Mouse (Mus musculus): ENCODE data around the gene Gm5767. TPM values are rescaled to one million over a fixed set of nuclear protein-coding genes. Genes with fewer than 3 reads are reported as not detected.

The Gm5767 gene
- polyA plus RNA-seq, 1 experiment, result not detected

GRCm38 (mm10) chr16:8670041-8671035 is 10.2 kb upstream of the Gm5767 start:
- WGBS, result 19% methylated on average over 15 of the region's 15 CpGs
- DNase-seq, result no peak
- Histone ChIP-seq H3K4me1 (ENCODE audit: control insufficient read depth, insufficient read depth, low read length) (no peaks in the 10 kb centered on the region; the same call in 1 of the 2 replicates), H3K27me3 (ENCODE audit: control insufficient read depth, insufficient read depth, low read length) (no peaks in the 10 kb centered on the region), H3K4me3 (replicated peaks; ENCODE audit: insufficient read depth, low read depth, low read length) (no peak overlapping the region), H3K27ac (ENCODE audit: insufficient read depth, low read length) (peak overlapping the region; percentile 49; the same call in 1 of the 2 replicates)
- TF ChIP-seq CTCF (IDR thresholded peaks at IDR 0.05; ENCODE audit: borderline replicate concordance, insufficient read depth, low read depth, low read length), result no peak
- no peak for TF ChIP-seq POLR2A (IDR thresholded peaks at IDR 0.05; ENCODE audit: borderline replicate concordance, insufficient read depth, low read length)

- WGBS, result under 1% methylated on average over 67 of the region's 67 CpGs
- TF ChIP-seq POLR2A (IDR thresholded peaks at IDR 0.05; ENCODE audit: borderline replicate concordance, insufficient read depth, low read length), result no peak
- TF ChIP-seq CTCF (IDR thresholded peaks at IDR 0.05; ENCODE audit: borderline replicate concordance, insufficient read depth, low read depth, low read length), result no peak
- H3K27ac ChIP-seq (ENCODE audit: insufficient read depth, low read length), result peak within 1 kb of the TSS; percentile 23; the same call in 1 of the 2 replicates
- H3K27me3 ChIP-seq (ENCODE audit: control insufficient read depth, insufficient read depth, low read length), result no peaks in the 10 kb centered on the region
- peak; percentile 67 to 76 for DNase-seq
- H3K4me3 ChIP-seq (replicated peaks; ENCODE audit: insufficient read depth, low read depth, low read length), result peak within 1 kb of the TSS; percentile 54
- no peaks in the 10 kb centered on the region; the same call in 1 of the 2 replicates for H3K4me1 ChIP-seq (ENCODE audit: control insufficient read depth, insufficient read depth, low read length)
These were observed 8.8 kb upstream of the Gm5767 start, which contains the start of gene Carhsp1 for GRCm38 (mm10) chr16:8671551-8672349. TSS of gene Carhsp1 (minus strand) at chr16:8672155.

- peak overlapping the region; percentile 54 for H3K4me3 ChIP-seq (replicated peaks; ENCODE audit: insufficient read depth, low read depth, low read length)
- no peaks in the 10 kb centered on the region; the same call in 1 of the 2 replicates for H3K4me1 ChIP-seq (ENCODE audit: control insufficient read depth, insufficient read depth, low read length)
- TF ChIP-seq POLR2A (IDR thresholded peaks at IDR 0.05; ENCODE audit: borderline replicate concordance, insufficient read depth, low read length), result no peak
- no peak for DNase-seq
- H3K27ac ChIP-seq (ENCODE audit: insufficient read depth, low read length), result no peak overlapping the region
- H3K27me3 ChIP-seq (ENCODE audit: control insufficient read depth, insufficient read depth, low read length), result no peaks in the 10 kb centered on the region
- WGBS, result 1% methylated on average over 18 of the region's 18 CpGs
These were observed 8.3 kb upstream of the Gm5767 start for GRCm38 (mm10) chr16:8672350-8672687.

GRCm38 (mm10) chr16:8672811-8673210 is 7.8 kb upstream of the Gm5767 start:
- TF ChIP-seq POLR2A (IDR thresholded peaks at IDR 0.05; ENCODE audit: borderline replicate concordance, insufficient read depth, low read length) (no peak), CTCF (IDR thresholded peaks at IDR 0.05; ENCODE audit: borderline replicate concordance, insufficient read depth, low read depth, low read length) (no peak)
- H3K4me1 ChIP-seq (ENCODE audit: control insufficient read depth, insufficient read depth, low read length), result no peaks in the 10 kb centered on the region; the same call in 1 of the 2 replicates
- no peak for DNase-seq
- no peak overlapping the region for H3K27ac ChIP-seq (ENCODE audit: insufficient read depth, low read length)
- no peak overlapping the region for H3K4me3 ChIP-seq (replicated peaks; ENCODE audit: insufficient read depth, low read depth, low read length)
- H3K27me3 ChIP-seq (ENCODE audit: control insufficient read depth, insufficient read depth, low read length), result no peaks in the 10 kb centered on the region

- DNase-seq, result no peak
- Histone ChIP-seq H3K4me1 (ENCODE audit: control insufficient read depth, insufficient read depth, low read length) (no peaks in the 10 kb centered on the region; the same call in 1 of the 2 replicates), H3K27me3 (ENCODE audit: control insufficient read depth, insufficient read depth, low read length) (no peaks in the 10 kb centered on the region), H3K4me3 (replicated peaks; ENCODE audit: insufficient read depth, low read depth, low read length) (no peak overlapping the region), H3K27ac (ENCODE audit: insufficient read depth, low read length) (no peak overlapping the region)
- 57% methylated on average over 6 of the region's 6 CpGs for WGBS
- no peak for TF ChIP-seq POLR2A (IDR thresholded peaks at IDR 0.05; ENCODE audit: borderline replicate concordance, insufficient read depth, low read length)
- TF ChIP-seq CTCF (IDR thresholded peaks at IDR 0.05; ENCODE audit: borderline replicate concordance, insufficient read depth, low read depth, low read length), result no peak
These were observed 7.2 kb upstream of the Gm5767 start for GRCm38 (mm10) chr16:8673343-8673742.

GRCm38 (mm10) chr16:8674165-8674564 is 6.4 kb upstream of the Gm5767 start:
- Histone ChIP-seq H3K27me3 (ENCODE audit: control insufficient read depth, insufficient read depth, low read length) (no peaks in the 10 kb centered on the region), H3K4me3 (replicated peaks; ENCODE audit: insufficient read depth, low read depth, low read length) (no peak overlapping the region), H3K27ac (ENCODE audit: insufficient read depth, low read length) (no peak overlapping the region), H3K4me1 (ENCODE audit: control insufficient read depth, insufficient read depth, low read length) (no peaks in the 10 kb centered on the region; the same call in 1 of the 2 replicates)
- 8% methylated on average over 8 of the region's 8 CpGs for WGBS
- peak; percentile 70; the same call in 1 of the 2 replicates for TF ChIP-seq CTCF (IDR thresholded peaks at IDR 0.05; ENCODE audit: borderline replicate concordance, insufficient read depth, low read depth, low read length)
- TF ChIP-seq POLR2A (IDR thresholded peaks at IDR 0.05; ENCODE audit: borderline replicate concordance, insufficient read depth, low read length), result no peak
- DNase-seq, result peak in 1 of 2 experiments; percentile 36

- WGBS, result 74% methylated on average over 8 of the region's 8 CpGs
These were observed 5.0 kb upstream of the Gm5767 start for GRCm38 (mm10) chr16:8675559-8675958.

More at GRCm38 (mm10) chr16:8675559-8675958, 5.0 kb upstream of the Gm5767 start:
- TF ChIP-seq CTCF (IDR thresholded peaks at IDR 0.05; ENCODE audit: borderline replicate concordance, insufficient read depth, low read depth, low read length), result no peak
- no peak for TF ChIP-seq POLR2A (IDR thresholded peaks at IDR 0.05; ENCODE audit: borderline replicate concordance, insufficient read depth, low read length)
- no peaks in the 10 kb centered on the region; the same call in 1 of the 2 replicates for H3K4me1 ChIP-seq (ENCODE audit: control insufficient read depth, insufficient read depth, low read length)
- no peak overlapping the region for H3K4me3 ChIP-seq (replicated peaks; ENCODE audit: insufficient read depth, low read depth, low read length)
- H3K27ac ChIP-seq (ENCODE audit: insufficient read depth, low read length), result no peak overlapping the region
- H3K27me3 ChIP-seq (ENCODE audit: control insufficient read depth, insufficient read depth, low read length), result no peaks in the 10 kb centered on the region
- DNase-seq, result no peak

Measured in cerebellum, adult 2 months (tissue).